Mouse (Mus musculus) kidney, adult 2 months (tissue): ENCODE data around the gene Inpp5k.

Experiments
- CTCF ChIP-seq: fragments of 200-500 bp; conservative IDR thresholded peaks from 2 replicates; pipeline ENCODE4 v1.5.1; 2011; ENCODE audit warnings: low read depth, mild to moderate bottlenecking, control low read depth, low read length, moderate library complexity, mixed read lengths; ENCODE audit not compliant: insufficient read depth, insufficient read length
- POLR2A ChIP-seq: fragments of 200-500 bp; IDR thresholded peaks from one replicate; pipeline ENCODE4 v1.6.1; 2011; ENCODE audit warnings: low read depth, low read length, control low read depth

GRCm38 (mm10) chr11:75693570-75693969 is 62.8 kb downstream of the Inpp5k start:
- no peak for TF ChIP-seq CTCF
- no peak for TF ChIP-seq POLR2A
